Mouse (Mus musculus) midbrain, embryonic 12.5 days (tissue): ENCODE results near the gene Retsat. TPM values are rescaled to one million over a fixed set of nuclear protein-coding genes. Genes with fewer than 3 reads are reported as not detected.

Source experiments
- ATAC-seq: fragments of 200-750 bp; cut with Nextera tagmentation; 2 replicates; pipeline ENCODE4 v1.8.0; 2017; ENCODE audit warnings: low read depth, moderate TSS enrichment, moderate library complexity; ENCODE audit not compliant: low FRiP score
- H3K27ac ChIP-seq: fragments of 300-500 bp; sonication (generic); replicated peaks from 2 replicates; pipeline ENCODE4 v1.5.1; 2016; ENCODE audit warnings: mild to moderate bottlenecking
- H3K27me3 ChIP-seq: fragments of 300-500 bp; sonication (generic); 2 replicates; pipeline ENCODE4 v1.6.1; 2016; ENCODE audit warnings: mild to moderate bottlenecking
- H3K36me3 ChIP-seq: fragments of 300-500 bp; sonication (generic); 2 replicates; pipeline ENCODE4 v1.6.1; 2016
- H3K4me1 ChIP-seq: fragments of 300-500 bp; sonication (generic); 2 replicates; pipeline ENCODE4 v1.6.1; 2016
- H3K4me2 ChIP-seq: fragments of 300-500 bp; sonication (generic); replicated peaks from 2 replicates; pipeline ENCODE4 v1.6.1; 2016; ENCODE audit warnings: mild to moderate bottlenecking, moderate library complexity
- H3K4me3 ChIP-seq: fragments of 300-500 bp; sonication (generic); 2 replicates; pipeline ENCODE4 v1.5.1; 2016; ENCODE audit warnings: mild to moderate bottlenecking
- H3K9ac ChIP-seq: fragments of 300-500 bp; sonication (generic); replicated peaks from 2 replicates; pipeline ENCODE4 v1.6.1; 2016; ENCODE audit warnings: mild to moderate bottlenecking, moderate library complexity
- H3K9me3 ChIP-seq: fragments of 300-500 bp; sonication (generic); 2 replicates; pipeline ENCODE4 v1.6.1; 2016; ENCODE audit warnings: mild to moderate bottlenecking
- WGBS: fragments of 180-500 bp; shearing (Covaris S2); methylation state at CpG from one replicate; pipeline ENCODE4 v1.1.7; 2016; 5-methylcytosine and 5-hydroxymethylcytosine counted together
- polyA plus RNA-seq: library from polyadenylated mRNA; unstranded; fragments of >200 nt; fragmentation: Nextera tagmentation; extraction: Ambion mirVana; gene quantifications from 2 replicates; pipeline ENCODE4 v1.2.1, GENCODE M21; 2016

Gene Retsat
- polyA plus RNA-seq, 1 experiment from 2014 or later: 6.9 TPM

DNA sequence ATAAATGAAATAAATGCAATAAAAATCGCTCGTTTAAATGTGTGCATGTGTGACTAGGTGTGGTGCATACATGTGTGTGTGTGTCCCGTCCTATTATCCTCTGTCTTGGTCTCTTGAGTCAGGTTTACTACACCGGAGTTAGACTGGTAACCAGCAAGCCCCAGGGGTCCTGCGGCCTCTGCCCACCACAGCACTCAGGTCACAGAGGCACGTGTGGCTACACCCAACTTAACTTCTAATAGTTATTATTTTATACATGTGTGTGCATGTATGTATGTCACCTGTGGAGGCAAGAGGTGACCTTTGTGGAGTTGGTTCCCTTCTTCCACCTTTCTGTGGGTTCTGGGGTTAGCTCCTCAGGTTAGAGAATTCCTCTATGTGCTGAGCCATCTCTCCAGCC lies 56.1 kb downstream of the Retsat start:
- WGBS: 95% methylated on average over 6 of the region's 6 CpGs
- Histone ChIP-seq H3K4me3 (no peak overlapping the region), H3K9ac (no peak overlapping the region), H3K9me3 (no peaks in the 10 kb centered on the region), H3K4me1 (peaks cover 30% of the 10 kb centered on the region; the same call in 1 of the 2 replicates), H3K27ac (no peak overlapping the region), H3K36me3 (no peaks in the 10 kb centered on the region), H3K4me2 (no peak overlapping the region), H3K27me3 (no peaks in the 10 kb centered on the region)
- ATAC-seq: no peak

DNA sequence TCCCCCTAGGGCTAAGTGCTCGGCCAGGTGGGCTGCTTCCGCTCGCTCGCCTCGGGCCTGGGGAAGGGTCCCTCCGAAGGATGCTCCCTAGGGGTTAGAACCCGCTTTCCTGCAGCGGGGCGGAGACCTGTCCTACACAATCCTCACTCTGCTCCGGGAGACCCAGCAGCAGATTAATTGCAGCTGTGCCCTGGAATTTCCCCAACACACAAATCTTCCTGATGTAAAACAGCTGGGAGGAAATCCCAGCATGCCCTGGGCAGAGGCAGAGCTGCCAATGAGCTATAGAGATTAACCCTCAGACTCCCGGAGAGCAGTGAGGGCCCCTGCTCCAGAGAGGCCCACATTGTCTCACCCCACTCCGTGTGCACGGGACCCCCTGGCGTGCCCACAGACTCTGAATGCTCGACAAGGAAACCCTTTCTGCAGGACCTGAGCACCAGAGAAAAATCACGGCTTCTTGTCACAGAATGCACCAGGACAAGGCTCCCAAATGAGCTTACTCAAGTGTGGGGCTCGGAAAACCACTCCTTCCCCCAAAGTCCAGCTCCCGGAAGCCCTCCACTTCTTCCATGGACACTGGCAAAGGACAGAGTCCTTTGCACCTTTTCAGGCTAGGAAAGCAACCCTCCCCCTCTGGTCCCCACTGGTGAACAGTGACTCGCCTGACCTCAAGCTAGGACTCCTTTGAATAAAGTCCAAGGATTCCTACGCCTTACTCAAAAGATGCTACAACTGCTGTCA lies 57.2 kb downstream of the Retsat start:
- Histone ChIP-seq H3K9me3 (no peaks in the 10 kb centered on the region), H3K36me3 (no peaks in the 10 kb centered on the region), H3K4me2 (peak overlapping the region; percentile 47), H3K27me3 (no peaks in the 10 kb centered on the region), H3K9ac (peak overlapping the region; percentile 43; the same call in 1 of the 2 replicates), H3K4me3 (peak overlapping the region; percentile 36), H3K27ac (peak overlapping the region; percentile 78), H3K4me1 (peaks cover 30% of the 10 kb centered on the region; the same call in 1 of the 2 replicates)
- 35% methylated on average over 20 of the region's 20 CpGs for WGBS
- ATAC-seq: peak; percentile 74

DNA sequence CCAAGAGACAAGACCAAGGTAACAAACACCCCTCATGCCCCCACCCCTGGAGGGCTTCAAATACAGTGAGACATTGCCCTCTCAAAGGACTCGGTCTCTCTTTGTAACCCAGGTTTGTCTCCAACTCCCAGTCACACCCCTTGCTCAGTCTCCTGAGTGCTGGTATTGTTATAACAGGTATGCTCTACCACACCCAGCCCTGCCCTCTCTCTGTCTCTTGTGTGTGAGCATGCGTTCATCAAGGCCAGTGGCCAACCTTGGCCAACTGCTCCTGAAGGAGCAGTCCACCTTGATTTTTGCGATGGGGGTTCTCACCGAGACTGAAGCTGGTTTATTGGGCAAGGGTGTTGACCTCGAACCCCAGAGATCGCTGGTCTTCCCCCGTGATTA lies 57.8 kb downstream of the Retsat start:
- no peaks in the 10 kb centered on the region for H3K27me3 ChIP-seq
- H3K4me2 ChIP-seq: peak overlapping the region; percentile 47; the same call in 1 of the 2 replicates
- H3K4me3 ChIP-seq: no peak overlapping the region
- no peaks in the 10 kb centered on the region for H3K36me3 ChIP-seq
- H3K9ac ChIP-seq: no peak overlapping the region
- peaks cover 30% of the 10 kb centered on the region; the same call in 1 of the 2 replicates for H3K4me1 ChIP-seq
- H3K9me3 ChIP-seq: no peaks in the 10 kb centered on the region
- 87% methylated on average over 7 of the region's 7 CpGs for whole genome bisulfite sequencing
- H3K27ac ChIP-seq: no peak overlapping the region
- no peak for ATAC-seq

DNA sequence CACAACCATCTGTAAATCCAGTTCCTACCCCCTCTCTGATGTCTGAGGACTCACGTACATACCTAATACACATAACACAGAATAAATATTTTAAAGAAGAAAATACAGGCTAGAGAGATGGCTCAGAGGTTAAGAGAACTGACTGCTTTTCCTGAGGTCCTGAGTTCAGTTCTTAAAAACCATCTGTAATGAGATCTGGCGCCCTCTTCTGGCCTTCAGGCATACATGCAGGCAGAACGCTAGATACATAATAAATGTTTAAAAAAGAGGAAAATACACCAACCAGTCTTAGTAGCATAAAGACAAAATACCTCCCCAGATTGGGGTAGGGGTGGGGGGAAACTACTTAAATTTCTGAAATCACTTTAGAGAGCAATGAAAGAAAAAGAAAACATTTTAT lies 59.7 kb downstream of the Retsat start:
- H3K4me1 ChIP-seq: peaks cover 30% of the 10 kb centered on the region; the same call in 1 of the 2 replicates
- 63% methylated on average over 3 of the region's 3 CpGs for WGBS
- ATAC-seq: no peak

More for the DNA sequence above, 59.7 kb downstream of the Retsat start:
- H3K9me3 ChIP-seq: no peaks in the 10 kb centered on the region
- no peak overlapping the region for H3K27ac ChIP-seq
- H3K27me3 ChIP-seq: no peaks in the 10 kb centered on the region
- H3K36me3 ChIP-seq: no peaks in the 10 kb centered on the region
- no peak overlapping the region for H3K4me3 ChIP-seq
- no peak overlapping the region for H3K9ac ChIP-seq
- H3K4me2 ChIP-seq: no peak overlapping the region

Other genes starting within 250 kb of the Retsat start
- 7.3 and 8.2 TPM in 2 replicates for gene Tmem150a, start 243.0 kb upstream of the Retsat start, polyA plus RNA-seq
- 98.1 and 98.7 TPM in 2 replicates for gene Rnf181, start 231.5 kb upstream of the Retsat start, polyA plus RNA-seq
- 10.2 and 12.7 TPM in 2 replicates for gene Vamp5, start 218.0 kb upstream of the Retsat start, polyA plus RNA-seq
- gene Vamp8, start 207.8 kb upstream of the Retsat start, polyA plus RNA-seq: 25.9 and 33.6 TPM in 2 replicates
- 20.6 and 24.3 TPM in 2 replicates for gene Ggcx, start 184.2 kb upstream of the Retsat start, polyA plus RNA-seq
- gene Mat2a, start 158.9 kb upstream of the Retsat start, polyA plus RNA-seq: 422 and 441 TPM in 2 replicates
- 0.63 and 0.97 TPM in 2 replicates for gene Sh2d6, start 76.8 kb upstream of the Retsat start, polyA plus RNA-seq
- gene Capg, start 54.1 kb upstream of the Retsat start, polyA plus RNA-seq: 5.8 and 6.1 TPM in 2 replicates
- gene Elmod3, start 62 bp upstream of the Retsat start, polyA plus RNA-seq: 14.3 and 18.3 TPM in 2 replicates
- gene Tgoln1, start 18.5 kb downstream of the Retsat start, polyA plus RNA-seq: 38.6 and 39.2 TPM in 2 replicates
- gene Tcf7l1, start 190.8 kb downstream of the Retsat start, polyA plus RNA-seq: 18.2 and 21.7 TPM in 2 replicates